Comparison of ENCODE assay signal across 20 mouse cellular contexts in the genomic region with DNA sequence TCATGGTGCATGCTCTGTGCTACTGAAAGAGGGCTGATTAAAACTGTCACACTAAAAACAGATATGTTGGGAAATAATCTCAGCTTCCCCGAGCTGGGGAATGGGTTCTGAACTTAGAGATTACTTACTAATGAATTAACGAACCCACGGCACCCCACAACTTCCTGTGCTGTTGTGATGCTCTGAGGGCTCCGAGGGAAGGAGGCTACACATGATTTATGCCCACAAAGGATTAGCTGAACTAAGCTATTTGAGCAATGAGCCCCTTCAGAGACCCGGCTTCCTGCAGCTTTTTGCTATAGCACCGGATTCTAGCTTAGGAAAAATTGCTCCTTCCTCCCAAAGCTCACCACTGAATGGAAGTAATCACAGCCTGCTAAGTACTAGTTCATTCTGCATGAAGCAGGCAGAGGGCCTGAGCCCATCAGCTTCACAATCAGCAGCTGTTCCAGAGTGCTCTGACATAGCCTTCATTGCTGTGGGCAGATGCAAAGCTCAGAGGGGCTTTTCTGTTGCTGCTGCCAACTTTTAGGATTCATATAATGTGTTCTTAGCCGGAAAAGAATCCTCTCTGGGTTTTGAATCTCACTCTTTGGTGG. TPM values are rescaled to one million over a fixed set of nuclear protein-coding genes. Genes with fewer than 3 reads are reported as not detected.
DNase-seq lines count a peak whose midpoint lies in the region; ATAC-seq and TF ChIP-seq lines count a peak whose summit lies in the region.
"Had no signal": no experiment of that assay in that cellular context is flagged by ENCODE, and none has a peak within 500 bp of the region (broad histone marks: within the 10 kb centered on the region; RNA-seq: fewer than 3 reads in every experiment).

No protein-coding gene starts in this region.

- DNase-seq in hindbrain, embryonic 10.5 days (ENCODE audit: low spot score), result no peak
- peak; percentile 55 for DNase-seq in midbrain, postnatal 0 days (ENCODE audit: low spot score)
- no peak for DNase-seq in midbrain, embryonic 11.5 days (ENCODE audit: low spot score, missing footprints)
- peak; percentile 43 for DNase-seq in hindbrain, postnatal 0 days (ENCODE audit: low spot score)
- no peak for DNase-seq in heart, postnatal 36 days
- DNase-seq: adrenal gland, postnatal 10 days; cerebellum, adult 9-10 months; embryo, embryonic 11 days; gastrocnemius, postnatal 36 days; layer of hippocampus, postnatal 36 days; lung, postnatal 14 days; retina, postnatal 1 day; thymus, adult 2 months had no signal

- no peak for TF ChIP-seq CTCF in midbrain, postnatal 0 days (IDR thresholded peaks at IDR 0.05)
- no peak for TF ChIP-seq CTCF in hindbrain, postnatal 0 days (IDR thresholded peaks at IDR 0.05; ENCODE audit: low read depth)

- H3K27me3 ChIP-seq in hindbrain, embryonic 15.5 days, result no peaks in the 10 kb centered on the region
- H3K27me3 ChIP-seq in hindbrain, embryonic 10.5 days (ENCODE audit: insufficient read depth, poor library complexity, severe bottlenecking), result no peaks in the 10 kb centered on the region
- no peaks in the 10 kb centered on the region for H3K27me3 ChIP-seq in midbrain, postnatal 0 days (ENCODE audit: insufficient read depth, low read length)
- no peaks in the 10 kb centered on the region for H3K27me3 ChIP-seq in midbrain, embryonic 11.5 days (ENCODE audit: control insufficient read depth, insufficient read depth, low read length)
- H3K27me3 ChIP-seq in hindbrain, postnatal 0 days (ENCODE audit: insufficient read depth, low read length), result no peaks in the 10 kb centered on the region
- H3K27me3 ChIP-seq in neural tube, embryonic 15.5 days (replicated peaks), result no peaks in the 10 kb centered on the region

- peak; percentile 61; the same call in 1 of the 2 replicates for ATAC-seq in hindbrain, embryonic 15.5 days (ENCODE audit: low FRiP score, low read depth)
- no peak for ATAC-seq in midbrain, postnatal 0 days (ENCODE audit: low FRiP score)
- no peak for ATAC-seq in midbrain, embryonic 11.5 days (ENCODE audit: low FRiP score)
- no peak for ATAC-seq in hindbrain, postnatal 0 days
- peak; percentile 72 for ATAC-seq in neural tube, embryonic 15.5 days (ENCODE audit: low FRiP score)

- intact Hi-C loops in heart, postnatal 36 days (cut with DNase I), result no loop called here

- no peak overlapping the region for H3K9ac ChIP-seq in hindbrain, embryonic 15.5 days
- no peak overlapping the region for H3K9ac ChIP-seq in midbrain, postnatal 0 days (replicated peaks; ENCODE audit: low read length, poor library complexity, severe bottlenecking)
- H3K9ac ChIP-seq in midbrain, embryonic 11.5 days (ENCODE audit: low read length), result no peak overlapping the region
- no peak overlapping the region for H3K9ac ChIP-seq in hindbrain, postnatal 0 days (replicated peaks; ENCODE audit: low read length)
- no peak overlapping the region for H3K9ac ChIP-seq in neural tube, embryonic 15.5 days (replicated peaks)
- H3K9ac ChIP-seq: heart, embryonic 13.5 days had no signal

- no peaks in the 10 kb centered on the region for H3K36me3 ChIP-seq in hindbrain, embryonic 15.5 days
- H3K36me3 ChIP-seq in hindbrain, embryonic 10.5 days, result no peaks in the 10 kb centered on the region
- no peaks in the 10 kb centered on the region for H3K36me3 ChIP-seq in midbrain, postnatal 0 days (ENCODE audit: insufficient read depth, low read length)
- H3K36me3 ChIP-seq in midbrain, embryonic 11.5 days (ENCODE audit: control insufficient read depth, insufficient read depth, low read length), result no peaks in the 10 kb centered on the region
- H3K36me3 ChIP-seq in hindbrain, postnatal 0 days (ENCODE audit: insufficient read depth, low read length), result no peaks in the 10 kb centered on the region
- no peaks in the 10 kb centered on the region for H3K36me3 ChIP-seq in neural tube, embryonic 15.5 days
- H3K36me3 ChIP-seq: heart, embryonic 13.5 days had no signal

- peaks cover 5% of the 10 kb centered on the region; the same call in 1 of the 2 replicates for H3K4me1 ChIP-seq in hindbrain, embryonic 15.5 days (replicated peaks)
- H3K4me1 ChIP-seq in hindbrain, embryonic 10.5 days (replicated peaks), result peaks cover 15% of the 10 kb centered on the region; the same call in 1 of the 2 replicates
- H3K4me1 ChIP-seq in midbrain, postnatal 0 days (ENCODE audit: insufficient read depth, low read length), result no peaks in the 10 kb centered on the region
- H3K4me1 ChIP-seq in midbrain, embryonic 11.5 days (ENCODE audit: control insufficient read depth, insufficient read depth, low read length), result no peaks in the 10 kb centered on the region
- H3K4me1 ChIP-seq in hindbrain, postnatal 0 days (ENCODE audit: insufficient read depth, low read length), result no peaks in the 10 kb centered on the region
- peaks cover 15% of the 10 kb centered on the region for H3K4me1 ChIP-seq in neural tube, embryonic 15.5 days

- no peaks in the 10 kb centered on the region for H3K9me3 ChIP-seq in hindbrain, embryonic 15.5 days
- H3K9me3 ChIP-seq in hindbrain, embryonic 10.5 days, result no peaks in the 10 kb centered on the region
- no peaks in the 10 kb centered on the region for H3K9me3 ChIP-seq in midbrain, postnatal 0 days (ENCODE audit: low read length)
- H3K9me3 ChIP-seq in midbrain, embryonic 11.5 days (ENCODE audit: control insufficient read depth, low read length), result no peaks in the 10 kb centered on the region
- H3K9me3 ChIP-seq in hindbrain, postnatal 0 days (ENCODE audit: low read length), result no peaks in the 10 kb centered on the region
- no peaks in the 10 kb centered on the region for H3K9me3 ChIP-seq in neural tube, embryonic 15.5 days (replicated peaks)
- H3K9me3 ChIP-seq: heart, embryonic 13.5 days had no signal

- H3K27ac ChIP-seq in hindbrain, embryonic 15.5 days (replicated peaks), result 0 out of 2 replicates have a peak overlapping the region, but pooled peaks have one; percentile 25
- H3K27ac ChIP-seq in hindbrain, embryonic 10.5 days, result no peak overlapping the region
- H3K27ac ChIP-seq in midbrain, postnatal 0 days (ENCODE audit: low read depth, low read length), result no peak overlapping the region
- no peak overlapping the region for H3K27ac ChIP-seq in midbrain, embryonic 11.5 days (ENCODE audit: low read depth, low read length)
- no peak overlapping the region for H3K27ac ChIP-seq in hindbrain, postnatal 0 days
- H3K27ac ChIP-seq in neural tube, embryonic 15.5 days (replicated peaks), result peak overlapping the region; percentile 41
- H3K27ac ChIP-seq: heart, embryonic 13.5 days had no signal

- H3K4me2 ChIP-seq in hindbrain, embryonic 15.5 days, result no peak overlapping the region
- no peak overlapping the region for H3K4me2 ChIP-seq in midbrain, postnatal 0 days (ENCODE audit: low read depth, low read length, poor library complexity, severe bottlenecking)
- H3K4me2 ChIP-seq in midbrain, embryonic 11.5 days, result no peak overlapping the region
- H3K4me2 ChIP-seq in hindbrain, postnatal 0 days (ENCODE audit: low read depth, low read length), result no peak overlapping the region
- H3K4me2 ChIP-seq in neural tube, embryonic 15.5 days, result no peak overlapping the region
- H3K4me2 ChIP-seq: heart, embryonic 13.5 days had no signal

- WGBS in hindbrain, embryonic 15.5 days, result 51% methylated on average over 7 of the region's 7 CpGs
- WGBS in hindbrain, embryonic 10.5 days, result 84% methylated on average over 7 of the region's 7 CpGs
- 52% methylated on average over 7 of the region's 7 CpGs for WGBS in midbrain, postnatal 0 days
- 75% methylated on average over 7 of the region's 7 CpGs for WGBS in midbrain, embryonic 11.5 days
- 50% methylated on average over 7 of the region's 7 CpGs for WGBS in hindbrain, postnatal 0 days
- WGBS in neural tube, embryonic 15.5 days, result 53% methylated on average over 7 of the region's 7 CpGs

- no peak overlapping the region for H3K4me3 ChIP-seq in hindbrain, embryonic 15.5 days
- H3K4me3 ChIP-seq in hindbrain, embryonic 10.5 days, result no peak overlapping the region
- no peak overlapping the region for H3K4me3 ChIP-seq in midbrain, postnatal 0 days (ENCODE audit: low read depth, low read length)
- H3K4me3 ChIP-seq in midbrain, embryonic 11.5 days (ENCODE audit: low read depth, low read length), result no peak overlapping the region
- H3K4me3 ChIP-seq in hindbrain, postnatal 0 days (ENCODE audit: low read length), result no peak overlapping the region
- H3K4me3 ChIP-seq in neural tube, embryonic 15.5 days (replicated peaks), result no peak overlapping the region
- H3K4me3 ChIP-seq: heart, embryonic 13.5 days had no signal

RNA-seq across cellular contexts. Expression of a gene that starts 8.4 kb away (rescaled TPM):
- polyA plus RNA-seq in hindbrain, embryonic 15.5 days (2015; fragmentation: Nextera tagmentation; extraction: Ambion mirVana), result not detected in 2 replicates
- polyA plus RNA-seq in hindbrain, embryonic 10.5 days (2016; fragmentation: Nextera tagmentation; extraction: Ambion mirVana), result 0.24 TPM in 1 of 2 replicates, not detected in the other
- not detected in 2 replicates for total RNA-seq in midbrain, postnatal 0 days (2014; rRNA removed)
- not detected in 2 replicates for polyA plus RNA-seq in midbrain, postnatal 0 days (2015; fragmentation: Nextera tagmentation; extraction: Ambion mirVana)
- not detected in 2 replicates for polyA plus RNA-seq in midbrain, embryonic 11.5 days (2014; fragmentation: Nextera tagmentation; extraction: Ambion mirVana)
- not detected in 2 replicates for total RNA-seq in hindbrain, postnatal 0 days (2014; rRNA removed)
- not detected in 2 replicates for polyA plus RNA-seq in hindbrain, postnatal 0 days (2015; fragmentation: Nextera tagmentation; extraction: Ambion mirVana)
- 1.9 TPM in 1 of 2 replicates, not detected in the other for polyA plus RNA-seq in neural tube, embryonic 15.5 days (2015; fragmentation: Nextera tagmentation; extraction: Ambion mirVana)
- not detected for total RNA-seq in heart, postnatal 36 days (2021)
- total RNA-seq: gastrocnemius, postnatal 36 days; hematopoietic stem cell, adult 5-6 weeks; layer of hippocampus, postnatal 36 days; left cerebral cortex, postnatal 36 days had no signal
- polyA plus RNA-seq: heart, embryonic 13.5 days; liver, embryonic 16.5 days; neural tube, embryonic 11.5 days had no signal

RNA-seq across cellular contexts. Expression of a gene that starts 35.3 kb away (rescaled TPM):
- 1.6 TPM in 2 replicates for polyA plus RNA-seq in hindbrain, embryonic 15.5 days (2015; fragmentation: Nextera tagmentation; extraction: Ambion mirVana)
- 0.65 and 0.71 TPM in 2 replicates for polyA plus RNA-seq in hindbrain, embryonic 10.5 days (2016; fragmentation: Nextera tagmentation; extraction: Ambion mirVana)
- 4.6 and 5.6 TPM in 2 replicates for total RNA-seq in midbrain, postnatal 0 days (2014; rRNA removed)
- polyA plus RNA-seq in midbrain, postnatal 0 days (2015; fragmentation: Nextera tagmentation; extraction: Ambion mirVana), result 3.8 and 4.3 TPM in 2 replicates
- 0.26 and 0.34 TPM in 2 replicates for polyA plus RNA-seq in midbrain, embryonic 11.5 days (2014; fragmentation: Nextera tagmentation; extraction: Ambion mirVana)
- total RNA-seq in hindbrain, postnatal 0 days (2014; rRNA removed), result 1.4 and 3.7 TPM in 2 replicates
- polyA plus RNA-seq in hindbrain, postnatal 0 days (2015; fragmentation: Nextera tagmentation; extraction: Ambion mirVana), result 1.8 TPM in 2 replicates
- polyA plus RNA-seq in neural tube, embryonic 15.5 days (2015; fragmentation: Nextera tagmentation; extraction: Ambion mirVana), result 1.1 and 4.4 TPM in 2 replicates
- not detected for total RNA-seq in heart, postnatal 36 days (2021)
- total RNA-seq: gastrocnemius, postnatal 36 days; hematopoietic stem cell, adult 5-6 weeks had no signal

Comparison
In these comparisons a context has a peak if more than half of its experiments do, and no peak if none do; other contexts are left out.
1. ATAC-seq: peak in hindbrain, embryonic 15.5 days (single experiment) and neural tube, embryonic 15.5 days (single experiment); none in midbrain, postnatal 0 days (single experiment), midbrain, embryonic 11.5 days (single experiment) and hindbrain, postnatal 0 days (single experiment).
2. H3K27ac ChIP-seq: peak in hindbrain, embryonic 15.5 days (single experiment) and neural tube, embryonic 15.5 days (single experiment); none in hindbrain, embryonic 10.5 days (single experiment), midbrain, postnatal 0 days (single experiment), midbrain, embryonic 11.5 days (single experiment) and hindbrain, postnatal 0 days (single experiment).
3. DNase-seq: peak in midbrain, postnatal 0 days (single experiment) and hindbrain, postnatal 0 days (single experiment); none in hindbrain, embryonic 10.5 days (single experiment), midbrain, embryonic 11.5 days (single experiment) and heart, postnatal 36 days (0 of 2).